Comparison of ENCODE assay signal across 14 mouse cellular contexts in genomic region chr8:12754115-12754514, GRCm38 (mm10). TPM values are rescaled to one million over a fixed set of nuclear protein-coding genes. Genes with fewer than 3 reads are reported as not detected.
DNase-seq lines count a peak whose midpoint lies in the region; ATAC-seq and TF ChIP-seq lines count a peak whose summit lies in the region.
"Had no signal": no experiment of that assay in that cellular context is flagged by ENCODE, and none has a peak within 500 bp of the region (broad histone marks: within the 10 kb centered on the region; RNA-seq: fewer than 3 reads in every experiment).

No protein-coding gene starts in this region.

- 65% methylated on average over 5 of the region's 5 CpGs for WGBS in forebrain, embryonic 14.5 days
- WGBS in forebrain, embryonic 13.5 days: 77% methylated on average over 5 of the region's 5 CpGs
- 71% methylated on average over 5 of the region's 5 CpGs for WGBS in kidney, embryonic 16.5 days

- H3K27me3 ChIP-seq in forebrain, embryonic 14.5 days (replicated peaks; ENCODE audit: control insufficient read depth, insufficient read depth, low read length): no peaks in the 10 kb centered on the region
- H3K27me3 ChIP-seq in forebrain, embryonic 13.5 days: no peaks in the 10 kb centered on the region
- no peaks in the 10 kb centered on the region for H3K27me3 ChIP-seq in kidney, embryonic 16.5 days (ENCODE audit: insufficient read depth, low read length)
- H3K27me3 ChIP-seq: heart, embryonic 15.5 days; neural tube, embryonic 12.5 days had no signal

- no peak overlapping the region for H3K27ac ChIP-seq in forebrain, embryonic 14.5 days (ENCODE audit: low read depth, low read length)
- no peak overlapping the region for H3K27ac ChIP-seq in forebrain, embryonic 13.5 days
- peak overlapping the region; percentile 29; the same call in 1 of the 2 replicates for H3K27ac ChIP-seq in embryonic fibroblast, embryonic 13.5 days (ENCODE audit: insufficient read depth, low read length)
- peak overlapping the region; percentile 40; the same call in 1 of the 2 replicates for H3K27ac ChIP-seq in kidney, embryonic 16.5 days (ENCODE audit: low read length)
- H3K27ac ChIP-seq: heart, embryonic 15.5 days; liver, embryonic 15.5 days; neural tube, embryonic 12.5 days had no signal

- no peak overlapping the region for H3K4me2 ChIP-seq in forebrain, embryonic 14.5 days (ENCODE audit: low read length)
- H3K4me2 ChIP-seq in forebrain, embryonic 13.5 days: no peak overlapping the region
- no peak overlapping the region for H3K4me2 ChIP-seq in kidney, embryonic 16.5 days (replicated peaks; ENCODE audit: low read depth, low read length)
- H3K4me2 ChIP-seq: heart, embryonic 15.5 days; liver, embryonic 15.5 days; neural tube, embryonic 12.5 days had no signal

- peak; percentile 21 for DNase-seq in forebrain, embryonic 14.5 days (ENCODE audit: low spot score)
- peak; percentile 52 for DNase-seq in Muller cell, postnatal 12 days (ENCODE audit: inconsistent ontology term)
- no peak for DNase-seq in right cerebral cortex, adult 2 months (ENCODE audit: low spot score in 2 of 2)
- no peak for DNase-seq in left cerebral cortex, postnatal 36 days (ENCODE audit: low spot score in 2 of 2)
- no peak for DNase-seq in lung, postnatal 10 days
- DNase-seq: cerebellum, adult 11-12 months; gastrocnemius, postnatal 36 days had no signal

- no peaks in the 10 kb centered on the region for H3K36me3 ChIP-seq in forebrain, embryonic 14.5 days (ENCODE audit: control insufficient read depth, insufficient read depth, low read length)
- no peaks in the 10 kb centered on the region for H3K36me3 ChIP-seq in forebrain, embryonic 13.5 days (ENCODE audit: poor library complexity, severe bottlenecking)
- H3K36me3 ChIP-seq in kidney, embryonic 16.5 days (ENCODE audit: insufficient read depth, low read length): no peaks in the 10 kb centered on the region
- H3K36me3 ChIP-seq: heart, embryonic 15.5 days; liver, embryonic 15.5 days; neural tube, embryonic 12.5 days had no signal

- H3K9me3 ChIP-seq in forebrain, embryonic 14.5 days (replicated peaks; ENCODE audit: control insufficient read depth, low read length): no peaks in the 10 kb centered on the region
- H3K9me3 ChIP-seq in forebrain, embryonic 13.5 days (replicated peaks): no peaks in the 10 kb centered on the region
- no peaks in the 10 kb centered on the region for H3K9me3 ChIP-seq in kidney, embryonic 16.5 days (ENCODE audit: low read length)
- H3K9me3 ChIP-seq: heart, embryonic 15.5 days; liver, embryonic 15.5 days; neural tube, embryonic 12.5 days had no signal

- H3K4me3 ChIP-seq in forebrain, embryonic 14.5 days (ENCODE audit: low read depth, low read length): no peak overlapping the region
- H3K4me3 ChIP-seq in forebrain, embryonic 13.5 days: no peak overlapping the region
- no peak overlapping the region for H3K4me3 ChIP-seq in embryonic fibroblast, embryonic 13.5 days (ENCODE audit: insufficient read depth, low read length)
- no peak overlapping the region for H3K4me3 ChIP-seq in kidney, embryonic 16.5 days (ENCODE audit: low read length)
- H3K4me3 ChIP-seq: heart, embryonic 15.5 days; liver, embryonic 15.5 days; neural tube, embryonic 12.5 days had no signal

- TF ChIP-seq CTCF in embryonic fibroblast, embryonic 13.5 days (IDR thresholded peaks at IDR 0.05; ENCODE audit: borderline replicate concordance, insufficient read depth, low read length): no peak

- H3K9ac ChIP-seq in forebrain, embryonic 14.5 days (ENCODE audit: low read length): no peak overlapping the region
- no peak overlapping the region for H3K9ac ChIP-seq in forebrain, embryonic 13.5 days
- H3K9ac ChIP-seq in kidney, embryonic 16.5 days (replicated peaks; ENCODE audit: low read length): no peak overlapping the region
- H3K9ac ChIP-seq: heart, embryonic 15.5 days; liver, embryonic 15.5 days; neural tube, embryonic 12.5 days had no signal

- TF ChIP-seq POLR2A in embryonic fibroblast, embryonic 13.5 days (IDR thresholded peaks at IDR 0.05; ENCODE audit: low read depth, low read length): no peak

- intact Hi-C loops in left cerebral cortex, postnatal 36 days (cut with DNase I): no loop called here

- H3K4me1 ChIP-seq in forebrain, embryonic 14.5 days (ENCODE audit: control insufficient read depth, insufficient read depth, low read length): peaks cover 3% of the 10 kb centered on the region
- H3K4me1 ChIP-seq in forebrain, embryonic 13.5 days: peaks cover 22% of the 10 kb centered on the region
- peaks cover 3% of the 10 kb centered on the region; the same call in 1 of the 2 replicates for H3K4me1 ChIP-seq in embryonic fibroblast, embryonic 13.5 days (ENCODE audit: control insufficient read depth, insufficient read depth, low read length)
- peaks cover 30% of the 10 kb centered on the region for H3K4me1 ChIP-seq in kidney, embryonic 16.5 days (ENCODE audit: insufficient read depth, low read length)

- no peak for ATAC-seq in forebrain, embryonic 14.5 days
- ATAC-seq in forebrain, embryonic 13.5 days: no peak
- ATAC-seq in kidney, embryonic 16.5 days (ENCODE audit: low FRiP score, low TSS enrichment): no peak; the same call in 1 of the 2 replicates
- ATAC-seq: intestine, embryonic 16.5 days had no signal

RNA-seq across cellular contexts. Expression of gene Atp11a, which starts 2.7 kb away (rescaled TPM):
- polyA plus RNA-seq in forebrain, embryonic 14.5 days (2014; fragmentation: Nextera tagmentation; extraction: Ambion mirVana): 9.1 and 10.8 TPM in 2 replicates
- polyA plus RNA-seq in forebrain, embryonic 13.5 days (2015; fragmentation: Nextera tagmentation; extraction: Ambion mirVana): 10.1 and 13.0 TPM in 2 replicates
- 66.6 and 75.5 TPM in 2 replicates for polyA plus RNA-seq in embryonic fibroblast, embryonic 13.5 days (2011; ENCODE audit: insufficient read length, low read depth, missing spikeins)
- polyA plus RNA-seq in kidney, embryonic 16.5 days (2015; fragmentation: Nextera tagmentation; extraction: Ambion mirVana): 14.4 and 18.5 TPM in 2 replicates
- total RNA-seq in left cerebral cortex, postnatal 36 days (2021): 10 to 100 TPM; 39.7 to 52.2 TPM

Comparison
In these comparisons a context has a peak if more than half of its experiments do, and no peak if none do; other contexts are left out.
1. DNase-seq: peak in forebrain, embryonic 14.5 days (single experiment) and Muller cell, postnatal 12 days (single experiment); none in right cerebral cortex, adult 2 months (0 of 2), left cerebral cortex, postnatal 36 days (0 of 2) and lung, postnatal 10 days (single experiment).
2. H3K27ac ChIP-seq: peak in embryonic fibroblast, embryonic 13.5 days (single experiment) and kidney, embryonic 16.5 days (single experiment); none in forebrain, embryonic 14.5 days (single experiment) and forebrain, embryonic 13.5 days (single experiment).